Mouse (Mus musculus) E14TG2a.4 (cell line): ENCODE measurements around the gene Slc2a9.

Experiments used
- CTCF ChIP-seq: conservative IDR thresholded peaks from 2 replicates; pipeline ENCODE4 v1.5.1; 2014; ENCODE audit warnings: low read length
- NANOG ChIP-seq: IDR thresholded peaks from 2 replicates; pipeline ENCODE4 v1.6.1; 2014; ENCODE audit warnings: borderline replicate concordance, low read length, mixed read lengths
- POU5F1 ChIP-seq: IDR thresholded peaks from 2 replicates; pipeline ENCODE4 v1.6.1; 2014; ENCODE audit warnings: low read length, borderline replicate concordance

DNA sequence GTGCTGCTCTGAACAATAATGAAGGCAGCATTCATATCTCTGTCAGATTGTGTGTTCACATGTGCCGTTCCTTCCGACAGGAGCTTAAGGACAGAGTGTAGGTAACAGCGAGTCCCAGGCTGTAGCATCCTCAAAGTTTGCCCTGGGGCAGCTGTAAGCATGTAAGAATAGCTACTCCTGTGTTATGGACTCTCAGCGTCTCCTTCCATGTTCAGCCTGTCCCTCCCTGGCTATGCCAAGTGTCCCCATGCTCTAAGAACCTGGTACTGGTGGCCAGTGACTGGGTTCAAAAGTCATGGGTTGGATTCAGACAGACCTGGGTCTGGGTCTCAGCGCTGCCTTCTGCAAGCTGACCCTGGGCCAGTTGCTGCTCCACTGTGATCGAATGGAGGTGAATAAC is 32.1 kb downstream of the Slc2a9 start:
- TF ChIP-seq CTCF, result no peak
- TF ChIP-seq POU5F1, result no peak
- TF ChIP-seq NANOG, result no peak
